Mouse (Mus musculus): ENCODE data around the gene Zfp524. TPM values are rescaled to one million over a fixed set of nuclear protein-coding genes. Genes with fewer than 3 reads are reported as not detected.

Zfp524 gene
- total RNA-seq, 2 experiments from 2014 or later, result 5.8 to 6.0 TPM

DNA sequence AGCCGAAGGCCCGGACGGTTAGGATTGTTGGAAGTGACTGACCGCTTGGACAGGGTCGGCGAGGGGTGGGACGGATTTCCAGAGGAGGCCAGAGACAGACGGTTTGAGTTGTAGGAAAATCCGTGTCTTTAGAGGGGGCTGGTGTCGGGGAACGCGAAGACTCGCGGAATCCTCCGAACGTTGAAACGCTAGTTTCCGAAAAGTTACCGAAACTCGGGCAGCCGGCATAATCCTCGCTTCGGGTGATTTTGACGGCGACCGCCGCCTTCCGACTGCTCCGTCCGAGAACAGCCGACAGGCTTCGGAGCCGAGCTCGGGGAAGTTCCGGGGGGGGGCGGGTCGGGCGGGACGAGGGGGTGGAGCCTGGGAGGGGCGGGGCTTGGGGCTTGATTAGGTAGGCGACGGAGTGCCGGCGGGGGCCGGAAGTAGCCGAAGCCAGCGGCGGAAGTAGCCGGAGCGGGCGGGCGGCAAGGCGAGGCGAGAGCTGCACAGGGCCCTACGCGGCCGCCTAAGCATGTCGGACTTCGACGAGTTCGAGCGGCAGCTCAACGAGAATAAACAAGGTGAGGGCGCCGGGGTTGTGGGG, 47.7 kb downstream of the Zfp524 start, which contains the start of gene U2af2:
Gene U2af2 (plus strand): TSS at position 370 of the 586 bp plus-strand sequence.
- DNase-seq, result peak; percentile 96
- intact Hi-C loops (cut with DNase I; ENCODE audit: low total_unique reads), result no loop called here

DNA sequence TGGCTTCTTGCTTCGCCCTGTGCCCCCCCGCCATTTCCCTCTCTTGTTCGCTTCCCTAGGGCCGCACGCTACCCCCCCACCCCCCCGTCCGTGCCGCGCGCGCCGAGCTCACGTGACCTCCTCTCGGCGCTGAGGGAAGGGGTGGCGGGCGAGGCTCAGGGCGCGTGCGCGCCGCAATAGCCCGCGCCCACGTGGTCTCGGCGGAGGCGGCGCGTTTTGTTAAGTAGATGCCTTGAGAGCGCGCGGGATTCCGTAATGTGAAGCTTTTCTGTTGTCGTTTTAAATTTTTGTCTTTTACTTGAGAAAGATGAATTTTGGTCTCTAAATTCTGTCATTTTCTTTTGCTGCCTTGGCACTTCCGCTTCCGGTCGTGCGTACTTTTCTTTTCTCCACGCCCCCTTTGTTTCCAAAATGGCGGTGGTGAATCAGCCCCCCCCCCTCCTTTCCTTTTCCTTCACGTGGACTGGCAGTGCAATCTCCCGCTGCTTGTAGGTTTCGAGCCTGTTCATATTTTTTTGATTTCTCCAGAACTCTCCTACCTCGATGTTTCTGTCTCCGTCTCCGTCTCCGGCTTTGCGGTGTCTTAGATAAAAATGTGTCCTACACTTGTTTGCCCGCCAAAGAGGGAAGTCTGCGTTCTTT, 48.3 kb downstream of the Zfp524 start:
- DNase-seq, result no peak
- intact Hi-C loops (cut with DNase I; ENCODE audit: low total_unique reads), result no loop called here

- intact Hi-C loops (cut with DNase I; ENCODE audit: low total_unique reads), result no loop called here
- DNase-seq, result no peak
Measured at GRCm38 (mm10) chr7:5064886-5065285, 50.7 kb downstream of the Zfp524 start.

Other genes with a start within 250 kb of the Zfp524 start
- gene Fam71e2, start 243.1 kb upstream of the Zfp524 start, total RNA-seq (2021), result not detected
- gene Il11, start 231.6 kb upstream of the Zfp524 start, total RNA-seq (2021), result under 1 TPM in 1 of 2 experiments, not detected in 1; 0.13 TPM
- not detected for gene Tmem190, start 231.5 kb upstream of the Zfp524 start, total RNA-seq (2021)
- 1 to 10 TPM; 2.5 to 4.1 TPM for gene Tmem238, start 224.8 kb upstream of the Zfp524 start, total RNA-seq (2021)
- 100 to 1,000 TPM; 613 to 657 TPM for gene Rpl28, start 221.5 kb upstream of the Zfp524 start, total RNA-seq (2021)
- 10 to 100 TPM; 79.5 to 80.4 TPM for gene Ube2s, start 201.8 kb upstream of the Zfp524 start, total RNA-seq (2021)
- not detected for gene Shisa7, start 169.7 kb upstream of the Zfp524 start, total RNA-seq (2021)
- gene Isoc2b, start 144.2 kb upstream of the Zfp524 start, total RNA-seq (2021), result 1 to 10 TPM; 2.4 TPM
- 10 to 100 TPM; 15.8 to 16.7 TPM for gene Isoc2a, start 137.3 kb upstream of the Zfp524 start, total RNA-seq (2021)
- not detected for gene Gm36210, start 107.9 kb upstream of the Zfp524 start, total RNA-seq (2021)
- 1 to 10 TPM; 7.9 to 8.4 TPM for gene Zfp628, start 99.2 kb upstream of the Zfp524 start, total RNA-seq (2021)
- 1 to 10 TPM; 2.4 to 3.3 TPM for gene Nat14, start 92.4 kb upstream of the Zfp524 start, total RNA-seq (2021)
- gene Ssc5d, start 88.6 kb upstream of the Zfp524 start, total RNA-seq (2021), result 10 to 100 TPM; 28.5 to 33.4 TPM
- 10 to 100 TPM; 39.9 to 51.4 TPM for gene Sbk2, start 50.0 kb upstream of the Zfp524 start, total RNA-seq (2021)
- 1 to 10 TPM in 1 of 2 experiments, under 1 TPM in 1; 0.33 to 1.0 TPM for gene Sbk3, start 43.2 kb upstream of the Zfp524 start, total RNA-seq (2021)
- 10 to 100 TPM in 1 of 2 experiments, 1 to 10 TPM in 1; 9.0 to 10.5 TPM for gene Zfp579, start 18.3 kb upstream of the Zfp524 start, total RNA-seq (2021)
- gene Fiz1, start 282 bp downstream of the Zfp524 start, total RNA-seq (2021), result 10 to 100 TPM; 16.3 to 16.5 TPM
- gene Gm44973, start 1.1 kb downstream of the Zfp524 start, total RNA-seq (2021), result not detected
- gene Zfp865, start 6.0 kb downstream of the Zfp524 start, total RNA-seq (2021), result 10 to 100 TPM; 12.6 to 13.4 TPM
- gene Ccdc106, start 6.1 kb downstream of the Zfp524 start, total RNA-seq (2021), result under 1 TPM; 0.31 to 0.33 TPM
- not detected for gene 4632433K11Rik, start 19.7 kb downstream of the Zfp524 start, total RNA-seq (2021)
- 1 to 10 TPM; 4.3 to 5.0 TPM for gene Zfp784, start 24.0 kb downstream of the Zfp524 start, total RNA-seq (2021)
- 1 to 10 TPM; 5.6 to 6.6 TPM for gene Zfp580, start 37.1 kb downstream of the Zfp524 start, total RNA-seq (2021)
- gene U2af2, start 47.7 kb downstream of the Zfp524 start, total RNA-seq (2021), result 10 to 100 TPM; 52.0 to 62.2 TPM
- 100 to 1,000 TPM; 100 to 107 TPM for gene Epn1, start 65.8 kb downstream of the Zfp524 start, total RNA-seq (2021)
- not detected for gene Rfpl4, start 102.5 kb downstream of the Zfp524 start, total RNA-seq (2021)
- gene Rasl2-9, start 111.5 kb downstream of the Zfp524 start, total RNA-seq (2021), result 1 to 10 TPM; 1.4 to 1.7 TPM
- gene Vmn1r55, start 135.3 kb downstream of the Zfp524 start, total RNA-seq (2021), result not detected
- not detected for gene Vmn1r56, start 182.3 kb downstream of the Zfp524 start, total RNA-seq (2021)
- not detected for gene Vmn1r57, start 204.1 kb downstream of the Zfp524 start, total RNA-seq (2021)

Measured in gastrocnemius, postnatal 14 days (tissue).